Mouse (Mus musculus): ENCODE results near the gene B3gnt8. TPM values are rescaled to one million over a fixed set of nuclear protein-coding genes. Genes with fewer than 3 reads are reported as not detected.

The B3gnt8 gene
- total and polyA plus RNA-seq, 2 experiments from 2014 or later = 4.6 to 11.3 TPM

- H3K27ac ChIP-seq (ENCODE audit: low read depth) = no peak overlapping the region
- no peak overlapping the region for H3K4me2 ChIP-seq (ENCODE audit: low read depth, low read length)
- H3K4me1 ChIP-seq (ENCODE audit: control insufficient read depth, insufficient read depth) = no peaks in the 10 kb centered on the region
- no peaks in the 10 kb centered on the region for H3K9me3 ChIP-seq (replicated peaks; ENCODE audit: control insufficient read depth, low read length)
- H3K4me3 ChIP-seq (ENCODE audit: low read depth, low read length) = no peak overlapping the region
- DNase-seq (ENCODE audit: low spot score) (no peak), ATAC-seq (ENCODE audit: insufficient read depth, low read depth) (no peak)
- H3K9ac ChIP-seq (replicated peaks; ENCODE audit: low read depth, low read length) = no peak overlapping the region
- H3K27me3 ChIP-seq (ENCODE audit: control insufficient read depth, insufficient read depth, low read length) = no peaks in the 10 kb centered on the region
- WGBS = 63% methylated on average over 9 of the region's 9 CpGs
- H3K36me3 ChIP-seq (replicated peaks; ENCODE audit: control insufficient read depth, insufficient read depth, low read length) = no peaks in the 10 kb centered on the region
- no peak for TF ChIP-seq CTCF (IDR thresholded peaks at IDR 0.05; ENCODE audit: low read depth)
- TF ChIP-seq EP300 (IDR thresholded peaks at IDR 0.05; ENCODE audit: low read depth) = no peak
Observed at GRCm38 (mm10) chr7:25585351-25586204, 40.9 kb upstream of the B3gnt8 start.

- H3K27ac ChIP-seq (ENCODE audit: low read depth) = no peak overlapping the region
- H3K27me3 ChIP-seq (ENCODE audit: control insufficient read depth, insufficient read depth, low read length) = no peaks in the 10 kb centered on the region
- no peaks in the 10 kb centered on the region for H3K9me3 ChIP-seq (replicated peaks; ENCODE audit: control insufficient read depth, low read length)
- ATAC-seq (ENCODE audit: insufficient read depth, low read depth) (no peak), DNase-seq (ENCODE audit: low spot score) (no peak)
- H3K36me3 ChIP-seq (replicated peaks; ENCODE audit: control insufficient read depth, insufficient read depth, low read length) = no peaks in the 10 kb centered on the region
- WGBS = 83% methylated on average over 2 of the region's 2 CpGs
- no peak overlapping the region for H3K4me3 ChIP-seq (ENCODE audit: low read depth, low read length)
- TF ChIP-seq EP300 (IDR thresholded peaks at IDR 0.05; ENCODE audit: low read depth) (no peak), CTCF (IDR thresholded peaks at IDR 0.05; ENCODE audit: low read depth) (no peak)
- H3K9ac ChIP-seq (replicated peaks; ENCODE audit: low read depth, low read length) = no peak overlapping the region
- no peak overlapping the region for H3K4me2 ChIP-seq (ENCODE audit: low read depth, low read length)
- H3K4me1 ChIP-seq (ENCODE audit: control insufficient read depth, insufficient read depth) = no peaks in the 10 kb centered on the region
Observed at GRCm38 (mm10) chr7:25591226-25591625, 35.2 kb upstream of the B3gnt8 start.

GRCm38 (mm10) chr7:25593859-25594258 is 32.6 kb upstream of the B3gnt8 start:
- ATAC-seq (ENCODE audit: insufficient read depth, low read depth) = no peak

GRCm38 (mm10) chr7:25599663-25600062 is 26.8 kb upstream of the B3gnt8 start:
- DNase-seq (ENCODE audit: low spot score) (peak; percentile 52), ATAC-seq (ENCODE audit: insufficient read depth, low read depth) (no peak)
- no peaks in the 10 kb centered on the region for H3K36me3 ChIP-seq (replicated peaks; ENCODE audit: control insufficient read depth, insufficient read depth, low read length)
- no peaks in the 10 kb centered on the region for H3K9me3 ChIP-seq (replicated peaks; ENCODE audit: control insufficient read depth, low read length)
- 7% methylated on average over 10 of the region's 10 CpGs for WGBS
- H3K27me3 ChIP-seq (ENCODE audit: control insufficient read depth, insufficient read depth, low read length) = no peaks in the 10 kb centered on the region
- H3K9ac ChIP-seq (replicated peaks; ENCODE audit: low read depth, low read length) = no peak overlapping the region
- no peak overlapping the region for H3K4me3 ChIP-seq (ENCODE audit: low read depth, low read length)
- no peak overlapping the region for H3K4me2 ChIP-seq (ENCODE audit: low read depth, low read length)
- H3K27ac ChIP-seq (ENCODE audit: low read depth) = no peak overlapping the region
- peak; percentile 74 for TF ChIP-seq CTCF (IDR thresholded peaks at IDR 0.05; ENCODE audit: low read depth)
- no peak for TF ChIP-seq EP300 (IDR thresholded peaks at IDR 0.05; ENCODE audit: low read depth)
- H3K4me1 ChIP-seq (ENCODE audit: control insufficient read depth, insufficient read depth) = no peaks in the 10 kb centered on the region

More at GRCm38 (mm10) chr7:25593859-25594258, 32.6 kb upstream of the B3gnt8 start:
- Histone ChIP-seq H3K9me3 (replicated peaks; ENCODE audit: control insufficient read depth, low read length) (no peaks in the 10 kb centered on the region), H3K36me3 (replicated peaks; ENCODE audit: control insufficient read depth, insufficient read depth, low read length) (no peaks in the 10 kb centered on the region), H3K27ac (ENCODE audit: low read depth) (no peak overlapping the region), H3K4me1 (ENCODE audit: control insufficient read depth, insufficient read depth) (no peaks in the 10 kb centered on the region), H3K4me2 (ENCODE audit: low read depth, low read length) (no peak overlapping the region), H3K4me3 (ENCODE audit: low read depth, low read length) (no peak overlapping the region), H3K9ac (replicated peaks; ENCODE audit: low read depth, low read length) (no peak overlapping the region), H3K27me3 (ENCODE audit: control insufficient read depth, insufficient read depth, low read length) (no peaks in the 10 kb centered on the region)
- 73% methylated on average over 3 of the region's 3 CpGs for WGBS
- DNase-seq (ENCODE audit: low spot score) = no peak
- TF ChIP-seq CTCF (IDR thresholded peaks at IDR 0.05; ENCODE audit: low read depth) (no peak), EP300 (IDR thresholded peaks at IDR 0.05; ENCODE audit: low read depth) (no peak)

- H3K4me3 ChIP-seq (ENCODE audit: low read depth, low read length) = no peak overlapping the region
- H3K27me3 ChIP-seq (ENCODE audit: control insufficient read depth, insufficient read depth, low read length) = no peaks in the 10 kb centered on the region
- H3K27ac ChIP-seq (ENCODE audit: low read depth) = no peak overlapping the region
- DNase-seq (ENCODE audit: low spot score) (no peak), ATAC-seq (ENCODE audit: insufficient read depth, low read depth) (no peak)
- TF ChIP-seq CTCF (IDR thresholded peaks at IDR 0.05; ENCODE audit: low read depth) = no peak
- no peak for TF ChIP-seq EP300 (IDR thresholded peaks at IDR 0.05; ENCODE audit: low read depth)
- 73% methylated on average over 11 of the region's 11 CpGs for WGBS
- H3K4me2 ChIP-seq (ENCODE audit: low read depth, low read length) = no peak overlapping the region
- no peaks in the 10 kb centered on the region for H3K36me3 ChIP-seq (replicated peaks; ENCODE audit: control insufficient read depth, insufficient read depth, low read length)
- H3K9ac ChIP-seq (replicated peaks; ENCODE audit: low read depth, low read length) = no peak overlapping the region
- H3K4me1 ChIP-seq (ENCODE audit: control insufficient read depth, insufficient read depth) = no peaks in the 10 kb centered on the region
- H3K9me3 ChIP-seq (replicated peaks; ENCODE audit: control insufficient read depth, low read length) = no peaks in the 10 kb centered on the region
Observed at GRCm38 (mm10) chr7:25600666-25601065, 25.8 kb upstream of the B3gnt8 start.

Measured in heart, postnatal 0 days (tissue).